Mouse (Mus musculus): ENCODE measurements at regions not wholly inside any gene's neighbourhood (a gene's known extent, or its start where the extent isn't known, plus 50 kb on each side); places are given as distances from the start of the nearest gene placed in this dataset.
A peak's percentile ranks its signal among the peaks of the same experiment; 100 is the strongest.

DNA sequence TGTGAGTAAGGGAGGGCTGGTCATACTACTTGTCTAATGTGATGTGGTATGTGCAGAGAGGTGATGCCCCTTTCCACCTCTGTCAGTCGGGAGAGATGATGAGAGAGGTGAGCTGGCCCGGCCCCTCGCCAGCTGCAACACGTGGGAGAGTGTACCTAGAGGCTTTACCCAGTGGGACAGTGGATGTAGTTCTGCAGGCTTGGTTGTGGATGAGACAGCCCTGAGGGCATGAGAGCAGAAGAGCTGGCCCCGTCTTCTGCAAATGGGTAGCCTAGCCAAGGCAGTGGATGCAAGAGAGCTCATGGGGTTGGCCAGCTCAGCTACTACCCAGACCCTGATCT lies 88.1 kb upstream of the Gnai1 start:
- Histone ChIP-seq H3K9ac (replicated peaks; ENCODE audit: low read depth) (no peak overlapping the region), H3K36me3 (ENCODE audit: insufficient read depth, low read length) (no peaks in the 10 kb centered on the region), H3K27ac (ENCODE audit: low read length) (no peak overlapping the region), H3K4me1 (ENCODE audit: insufficient read depth, low read depth, low read length) (no peaks in the 10 kb centered on the region), H3K27me3 (replicated peaks; ENCODE audit: insufficient read depth, low read length) (no peaks in the 10 kb centered on the region), H3K4me3 (ENCODE audit: low read depth, low read length) (no peak overlapping the region), H3K4me2 (replicated peaks; ENCODE audit: low read depth, low read length) (no peak overlapping the region), H3K9me3 (ENCODE audit: low read length) (no peaks in the 10 kb centered on the region)
- WGBS, result 64% methylated on average over 5 of the region's 5 CpGs
- no peak for ATAC-seq
- TF ChIP-seq CTCF (IDR thresholded peaks at IDR 0.05) (no peak), EP300 (IDR thresholded peaks at IDR 0.05) (no peak)
- no peak for DNase-seq (ENCODE audit: low spot score)

DNA sequence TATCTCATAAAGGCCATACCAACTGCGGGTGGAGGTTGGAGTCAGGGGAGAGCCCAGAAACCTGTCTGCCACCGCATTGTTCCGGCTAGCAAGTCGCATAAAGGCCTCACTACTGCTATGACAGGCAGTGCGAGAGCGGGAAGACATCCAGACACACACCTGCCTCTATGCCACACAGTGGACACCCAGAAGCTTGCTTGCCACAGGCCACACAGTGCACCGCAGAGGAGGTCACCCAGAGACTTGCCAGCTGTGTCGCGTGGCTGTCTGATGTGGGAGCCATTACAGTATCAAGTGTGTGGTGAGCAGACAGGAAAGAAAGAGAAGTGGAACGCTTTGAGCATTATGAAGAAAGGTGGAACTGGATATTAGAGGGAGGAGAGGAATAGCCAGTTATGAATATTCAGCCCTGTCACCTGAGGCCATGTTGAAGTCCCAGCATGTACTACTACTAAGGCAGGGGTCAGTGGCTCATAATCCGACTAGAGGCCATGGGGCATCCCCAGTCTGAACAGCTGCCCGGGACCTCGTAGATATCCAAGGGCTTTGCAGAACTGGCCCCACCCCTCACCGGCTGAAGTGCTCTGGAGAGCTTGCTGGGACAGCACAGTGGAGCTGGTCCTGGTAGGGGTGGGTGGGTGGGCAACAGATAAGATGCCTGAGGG lies 87.6 kb upstream of the Gnai1 start:
- no peak for ATAC-seq

DNA sequence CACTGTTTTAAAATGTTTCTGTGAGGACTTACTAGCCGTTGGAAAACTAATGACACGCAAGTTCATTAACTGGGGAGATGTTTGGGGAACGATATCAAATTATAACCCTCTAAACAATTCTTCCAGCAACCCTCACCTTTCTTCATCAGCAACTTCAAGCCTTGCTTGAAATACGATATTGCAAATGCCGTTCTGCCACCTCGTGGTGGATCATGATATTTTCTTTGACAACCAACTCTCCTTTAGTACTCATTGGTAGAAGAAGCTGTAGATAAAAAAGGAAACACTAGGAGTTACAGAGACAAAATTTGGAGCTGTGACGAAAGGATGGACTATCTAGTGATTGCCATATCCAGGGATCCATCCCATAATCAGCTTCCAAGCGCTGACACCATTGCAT lies 85.8 kb upstream of the Gnai1 start:
- DNase-seq (ENCODE audit: low spot score) (peak; percentile 80), ATAC-seq (no peak)
- H3K36me3 ChIP-seq (ENCODE audit: insufficient read depth, low read length), result no peaks in the 10 kb centered on the region
- H3K4me3 ChIP-seq (ENCODE audit: low read depth, low read length), result no peak overlapping the region
- H3K27ac ChIP-seq (ENCODE audit: low read length), result no peak overlapping the region
- no peak for TF ChIP-seq EP300 (IDR thresholded peaks at IDR 0.05)
- peak; percentile 83 for TF ChIP-seq CTCF (IDR thresholded peaks at IDR 0.05)
- H3K9ac ChIP-seq (replicated peaks; ENCODE audit: low read depth), result no peak overlapping the region
- no peaks in the 10 kb centered on the region for H3K27me3 ChIP-seq (replicated peaks; ENCODE audit: insufficient read depth, low read length)
- H3K9me3 ChIP-seq (ENCODE audit: low read length), result no peaks in the 10 kb centered on the region
- H3K4me1 ChIP-seq (ENCODE audit: insufficient read depth, low read depth, low read length), result no peaks in the 10 kb centered on the region
- no peak overlapping the region for H3K4me2 ChIP-seq (replicated peaks; ENCODE audit: low read depth, low read length)
- WGBS, result 16% methylated on average over 7 of the region's 8 CpGs

More for the DNA sequence above, 87.6 kb upstream of the Gnai1 start:
- Histone ChIP-seq H3K9me3 (ENCODE audit: low read length) (no peaks in the 10 kb centered on the region), H3K4me2 (replicated peaks; ENCODE audit: low read depth, low read length) (no peak overlapping the region), H3K4me3 (ENCODE audit: low read depth, low read length) (no peak overlapping the region), H3K27me3 (replicated peaks; ENCODE audit: insufficient read depth, low read length) (no peaks in the 10 kb centered on the region), H3K4me1 (ENCODE audit: insufficient read depth, low read depth, low read length) (no peaks in the 10 kb centered on the region), H3K36me3 (ENCODE audit: insufficient read depth, low read length) (no peaks in the 10 kb centered on the region), H3K9ac (replicated peaks; ENCODE audit: low read depth) (no peak overlapping the region), H3K27ac (ENCODE audit: low read length) (no peak overlapping the region)
- WGBS, result 89% methylated on average over 14 of the region's 14 CpGs
- DNase-seq (ENCODE audit: low spot score), result no peak
- no peak for TF ChIP-seq EP300 (IDR thresholded peaks at IDR 0.05)
- TF ChIP-seq CTCF (IDR thresholded peaks at IDR 0.05), result no peak

- WGBS, result 85% methylated on average over 4 of the region's 4 CpGs
- ATAC-seq (no peak), DNase-seq (ENCODE audit: low spot score) (no peak)
- Histone ChIP-seq H3K4me3 (ENCODE audit: low read depth, low read length) (no peak overlapping the region), H3K9ac (replicated peaks; ENCODE audit: low read depth) (no peak overlapping the region), H3K36me3 (ENCODE audit: insufficient read depth, low read length) (no peaks in the 10 kb centered on the region), H3K27ac (ENCODE audit: low read length) (no peak overlapping the region), H3K27me3 (replicated peaks; ENCODE audit: insufficient read depth, low read length) (no peaks in the 10 kb centered on the region), H3K4me1 (ENCODE audit: insufficient read depth, low read depth, low read length) (no peaks in the 10 kb centered on the region), H3K4me2 (replicated peaks; ENCODE audit: low read depth, low read length) (no peak overlapping the region), H3K9me3 (ENCODE audit: low read length) (no peaks in the 10 kb centered on the region)
- TF ChIP-seq CTCF (IDR thresholded peaks at IDR 0.05) (no peak), EP300 (IDR thresholded peaks at IDR 0.05) (no peak)
These were observed 79.8 kb upstream of the Gnai1 start for GRCm38 (mm10) chr5:18439986-18440385.

GRCm38 (mm10) chr5:18439281-18439680 lies 79.1 kb upstream of the Gnai1 start:
- no peak overlapping the region for H3K9ac ChIP-seq (replicated peaks; ENCODE audit: low read depth)
- H3K9me3 ChIP-seq (ENCODE audit: low read length), result no peaks in the 10 kb centered on the region
- H3K4me1 ChIP-seq (ENCODE audit: insufficient read depth, low read depth, low read length), result no peaks in the 10 kb centered on the region
- WGBS, result 67% methylated on average over 1 of the region's 1 CpGs
- TF ChIP-seq EP300 (IDR thresholded peaks at IDR 0.05), result no peak
- no peak for TF ChIP-seq CTCF (IDR thresholded peaks at IDR 0.05)
- no peaks in the 10 kb centered on the region for H3K36me3 ChIP-seq (ENCODE audit: insufficient read depth, low read length)
- no peak overlapping the region for H3K27ac ChIP-seq (ENCODE audit: low read length)
- no peak for DNase-seq (ENCODE audit: low spot score)
- no peaks in the 10 kb centered on the region for H3K27me3 ChIP-seq (replicated peaks; ENCODE audit: insufficient read depth, low read length)
- no peak for ATAC-seq
- H3K4me2 ChIP-seq (replicated peaks; ENCODE audit: low read depth, low read length), result no peak overlapping the region
- no peak overlapping the region for H3K4me3 ChIP-seq (ENCODE audit: low read depth, low read length)

DNA sequence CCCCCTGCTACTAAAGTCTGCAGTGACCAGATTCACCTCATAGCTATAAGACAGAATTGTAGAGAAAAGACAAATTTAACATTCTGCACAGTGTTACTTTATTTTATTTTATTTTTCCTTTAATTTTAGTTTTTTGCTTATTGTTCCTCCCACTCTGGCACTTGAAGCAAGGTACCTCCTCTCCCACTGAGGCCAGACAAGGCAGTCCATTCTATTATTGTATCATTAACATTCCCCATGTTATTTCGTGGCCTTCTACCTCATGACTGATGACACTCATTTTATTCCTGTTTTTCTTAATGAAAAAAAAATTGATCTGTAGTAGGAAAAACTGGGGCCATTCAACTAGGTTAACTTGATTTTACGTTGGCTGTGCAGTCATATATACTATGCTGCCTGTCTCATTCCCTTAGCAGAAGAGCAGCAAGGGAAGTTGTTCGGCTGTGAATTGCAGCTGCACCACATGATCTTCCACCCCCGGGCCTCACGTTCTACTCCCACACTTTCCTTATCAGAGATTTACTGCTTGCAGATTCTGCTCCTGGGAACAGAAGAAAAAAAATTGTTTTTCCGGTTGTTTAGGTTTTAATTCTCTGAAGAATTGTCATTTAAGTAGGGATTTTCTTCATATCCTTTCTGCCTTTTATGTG lies 76.1 kb upstream of the Gnai1 start:
- TF ChIP-seq EP300 (IDR thresholded peaks at IDR 0.05), result no peak
- no peak for TF ChIP-seq CTCF (IDR thresholded peaks at IDR 0.05)

More for the DNA sequence above, 76.1 kb upstream of the Gnai1 start:
- no peaks in the 10 kb centered on the region for H3K36me3 ChIP-seq (ENCODE audit: insufficient read depth, low read length)
- ATAC-seq (no peak), DNase-seq (ENCODE audit: low spot score) (no peak)
- H3K9ac ChIP-seq (replicated peaks; ENCODE audit: low read depth), result no peak overlapping the region
- no peak overlapping the region for H3K4me3 ChIP-seq (ENCODE audit: low read depth, low read length)
- H3K27me3 ChIP-seq (replicated peaks; ENCODE audit: insufficient read depth, low read length), result no peaks in the 10 kb centered on the region
- 44% methylated on average over 6 of the region's 6 CpGs for WGBS
- H3K4me2 ChIP-seq (replicated peaks; ENCODE audit: low read depth, low read length), result no peak overlapping the region
- no peaks in the 10 kb centered on the region for H3K4me1 ChIP-seq (ENCODE audit: insufficient read depth, low read depth, low read length)
- no peak overlapping the region for H3K27ac ChIP-seq (ENCODE audit: low read length)
- no peaks in the 10 kb centered on the region for H3K9me3 ChIP-seq (ENCODE audit: low read length)

All from lung, postnatal 0 days (tissue).